Mouse (Mus musculus) hindbrain, postnatal 0 days (tissue): ENCODE data around the gene Rgl1. TPM values are rescaled to one million over a fixed set of nuclear protein-coding genes. Genes with fewer than 3 reads are reported as not detected.

Source experiments
- ATAC-seq: fragments of 200-750 bp; cut with Nextera tagmentation; 2 replicates; pipeline ENCODE4 v1.8.0; 2017; ENCODE audit warnings: mild to moderate bottlenecking, moderate TSS enrichment, moderate library complexity
- DNase-seq: peaks from one replicate; pipeline ENCODE4 v3.0.0-alpha.2; 2015; ENCODE audit warnings: low spot score
- H3K27ac ChIP-seq: fragments of 300-500 bp; sonication (generic); 2 replicates; pipeline ENCODE4 v1.5.1; 2014; ENCODE audit warnings: mild to moderate bottlenecking
- H3K27me3 ChIP-seq: fragments of 300-500 bp; sonication (generic); 2 replicates; pipeline ENCODE4 v1.6.1; 2014; ENCODE audit warnings: low read length, mixed read lengths; ENCODE audit not compliant: insufficient read depth
- H3K36me3 ChIP-seq: fragments of 300-500 bp; sonication (generic); 2 replicates; pipeline ENCODE4 v1.6.1; 2014; ENCODE audit warnings: low read length, mixed read lengths; ENCODE audit not compliant: insufficient read depth
- H3K4me1 ChIP-seq: fragments of 300-500 bp; sonication (generic); 2 replicates; pipeline ENCODE4 v1.6.1; 2014; ENCODE audit warnings: antibody characterized with exemption, low read length, mixed read lengths; ENCODE audit not compliant: insufficient read depth
- H3K4me2 ChIP-seq: fragments of 300-500 bp; sonication (generic); 2 replicates; pipeline ENCODE4 v1.6.1; 2014; ENCODE audit warnings: low read depth, mild to moderate bottlenecking, low read length, moderate library complexity, mixed read lengths
- H3K4me3 ChIP-seq: fragments of 300-500 bp; sonication (generic); 2 replicates; pipeline ENCODE4 v1.5.1; 2014; ENCODE audit warnings: low read length
- H3K9ac ChIP-seq: fragments of 300-500 bp; sonication (generic); replicated peaks from 2 replicates; pipeline ENCODE4 v1.6.1; 2014; ENCODE audit warnings: mild to moderate bottlenecking, low read length, moderate library complexity, mixed read lengths
- H3K9me3 ChIP-seq: fragments of 300-500 bp; sonication (generic); 2 replicates; pipeline ENCODE4 v1.6.1; 2016; ENCODE audit warnings: low read length, mixed read lengths
- CTCF ChIP-seq: IDR thresholded peaks from 2 replicates; pipeline ENCODE4 v1.5.1; 2016; ENCODE audit warnings: antibody characterized with exemption, control low read depth, low read depth
- WGBS: fragments of 180-500 bp; shearing (Covaris S2); extraction: QIAGEN DNeasy Blood & Tissue Kit; methylation state at CpG from one replicate; pipeline ENCODE4 v1.1.7; 2014; 5-methylcytosine and 5-hydroxymethylcytosine counted together
- polyA plus RNA-seq: library from polyadenylated mRNA; unstranded; fragments of >200 nt; fragmentation: Nextera tagmentation; extraction: Ambion mirVana; gene quantifications from 2 replicates; pipeline ENCODE4 v1.2.1, GENCODE M21; 2015
- total RNA-seq: library from RNA; depleted of rRNA; stranded (reverse); fragments of >200 nt; gene quantifications from 2 replicates; pipeline ENCODE4 v1.2.3, GENCODE M21; 2014

Rgl1 gene
- total and polyA plus RNA-seq, 2 experiments from 2014 or later, result 16.1 to 17.0 TPM

DNA sequence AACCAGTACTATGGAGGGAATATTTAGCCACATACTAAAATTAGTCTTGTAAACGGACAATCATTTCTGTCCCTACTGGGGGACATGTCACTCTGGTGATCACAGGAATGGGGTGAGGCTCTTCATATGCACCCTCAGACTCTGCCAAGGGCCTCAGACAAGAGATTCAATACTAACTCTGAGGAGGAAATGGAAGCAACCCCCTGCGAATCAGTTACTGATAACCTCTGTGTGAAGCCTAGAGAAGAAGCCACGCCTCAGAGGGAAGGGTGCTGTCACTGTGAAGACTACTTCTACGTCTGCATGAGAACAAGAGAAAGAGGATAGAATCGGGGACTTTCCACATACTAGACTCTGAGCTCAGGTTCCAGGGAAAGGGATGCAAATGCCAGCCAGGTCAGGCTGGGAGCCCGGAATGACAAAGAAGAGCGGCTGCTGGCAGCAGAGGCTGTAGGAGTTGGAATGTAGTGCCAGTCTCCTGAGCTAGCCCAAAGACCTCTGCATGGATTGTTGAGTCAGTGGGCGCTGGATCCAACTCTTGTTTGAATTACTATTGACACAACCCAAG, 29.6 kb upstream of the Rgl1 start:
- H3K4me3 ChIP-seq, result no peak overlapping the region

DNA sequence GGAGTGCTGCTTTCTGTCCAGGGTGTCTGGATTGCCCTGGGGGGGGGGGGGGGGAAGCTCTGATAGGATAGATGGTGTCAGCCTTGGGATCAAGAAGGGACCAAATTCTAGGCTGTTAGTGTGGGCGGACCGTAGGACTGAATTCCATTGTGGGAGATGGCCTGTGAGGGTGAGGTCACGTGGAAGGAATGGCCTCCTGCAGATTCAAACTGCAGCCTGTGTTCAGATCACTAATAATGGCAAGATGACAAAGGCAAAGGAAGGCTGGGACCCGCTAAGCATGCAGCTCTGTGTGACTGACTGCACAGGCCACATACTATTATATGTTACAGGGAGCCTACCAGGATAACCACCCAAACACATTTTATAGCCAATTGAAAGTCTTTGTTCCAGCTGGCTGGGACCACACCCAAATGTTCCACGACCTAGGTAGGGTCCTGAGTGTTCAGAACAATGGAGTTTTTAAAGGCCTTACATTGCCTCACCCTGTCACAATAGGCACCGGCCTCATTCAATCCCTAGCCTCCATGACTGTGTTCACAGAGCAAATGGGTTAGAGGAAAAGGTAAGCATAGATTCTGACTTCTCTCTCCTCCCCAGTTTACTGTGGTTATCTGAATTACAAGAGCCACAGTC, 27.5 kb upstream of the Rgl1 start:
- DNase-seq (no peak), ATAC-seq (no peak)
- peak overlapping the region; percentile 38; the same call in 1 of the 2 replicates for H3K27ac ChIP-seq
- no peak overlapping the region for H3K4me3 ChIP-seq
- H3K9ac ChIP-seq, result no peak overlapping the region
- no peaks in the 10 kb centered on the region for H3K9me3 ChIP-seq
- 32% methylated on average over 6 of the region's 6 CpGs for WGBS
- H3K27me3 ChIP-seq, result no peaks in the 10 kb centered on the region
- no peaks in the 10 kb centered on the region for H3K36me3 ChIP-seq
- no peak overlapping the region for H3K4me2 ChIP-seq
- TF ChIP-seq CTCF, result no peak
- H3K4me1 ChIP-seq, result no peaks in the 10 kb centered on the region

More for the DNA sequence above, 29.6 kb upstream of the Rgl1 start:
- Histone ChIP-seq H3K27ac (no peak overlapping the region), H3K36me3 (no peaks in the 10 kb centered on the region), H3K4me1 (no peaks in the 10 kb centered on the region), H3K9me3 (no peaks in the 10 kb centered on the region), H3K9ac (no peak overlapping the region), H3K27me3 (no peaks in the 10 kb centered on the region), H3K4me2 (no peak overlapping the region)
- ATAC-seq (no peak), DNase-seq (no peak)
- 66% methylated on average over 8 of the region's 8 CpGs for WGBS
- no peak for TF ChIP-seq CTCF

DNA sequence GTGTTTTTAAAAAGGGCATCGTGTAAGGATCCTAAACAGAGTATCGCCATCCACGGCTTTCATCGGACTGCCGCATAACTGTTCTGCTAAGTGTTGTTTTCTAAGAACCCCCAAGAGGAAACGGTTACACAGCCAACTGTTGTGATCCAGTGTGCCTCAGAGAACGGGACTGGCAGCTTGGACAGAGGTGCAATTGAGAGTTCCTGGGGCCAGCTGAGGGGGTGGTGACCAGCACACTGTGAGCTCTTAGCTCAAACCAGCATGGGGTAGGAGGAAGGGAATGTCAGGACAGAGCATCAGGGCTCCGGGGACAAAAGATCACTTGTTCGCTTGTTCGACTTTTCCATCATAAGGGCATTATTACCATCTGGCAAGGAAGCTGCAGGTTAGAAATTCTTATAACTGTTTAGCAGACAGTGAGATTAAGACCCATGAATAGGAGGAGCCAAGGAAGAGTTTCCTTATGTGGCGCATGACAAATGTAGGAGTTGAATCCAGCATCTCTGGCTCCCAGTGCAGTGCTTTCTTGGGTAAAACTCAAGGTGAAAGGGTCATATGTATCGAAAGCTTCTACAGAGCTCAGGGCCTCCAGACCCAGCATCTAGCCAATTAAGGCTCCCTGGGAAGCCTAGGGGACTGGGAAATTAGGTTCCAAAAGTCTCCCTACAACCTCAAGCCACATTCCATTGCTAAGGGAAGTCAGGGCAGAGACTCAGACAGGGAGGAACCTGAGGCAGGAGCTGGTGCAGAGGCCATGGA, 26.8 kb upstream of the Rgl1 start:
- WGBS, result 15% methylated on average over 12 of the region's 12 CpGs
- no peaks in the 10 kb centered on the region for H3K27me3 ChIP-seq
- H3K4me1 ChIP-seq, result no peaks in the 10 kb centered on the region
- DNase-seq (peak; percentile 59), ATAC-seq (peak; percentile 83)
- no peak overlapping the region for H3K4me3 ChIP-seq
- peak overlapping the region; percentile 38; the same call in 1 of the 2 replicates for H3K27ac ChIP-seq
- no peak for TF ChIP-seq CTCF
- no peak overlapping the region for H3K9ac ChIP-seq
- no peak overlapping the region for H3K4me2 ChIP-seq
- H3K36me3 ChIP-seq, result no peaks in the 10 kb centered on the region
- H3K9me3 ChIP-seq, result no peaks in the 10 kb centered on the region

DNA sequence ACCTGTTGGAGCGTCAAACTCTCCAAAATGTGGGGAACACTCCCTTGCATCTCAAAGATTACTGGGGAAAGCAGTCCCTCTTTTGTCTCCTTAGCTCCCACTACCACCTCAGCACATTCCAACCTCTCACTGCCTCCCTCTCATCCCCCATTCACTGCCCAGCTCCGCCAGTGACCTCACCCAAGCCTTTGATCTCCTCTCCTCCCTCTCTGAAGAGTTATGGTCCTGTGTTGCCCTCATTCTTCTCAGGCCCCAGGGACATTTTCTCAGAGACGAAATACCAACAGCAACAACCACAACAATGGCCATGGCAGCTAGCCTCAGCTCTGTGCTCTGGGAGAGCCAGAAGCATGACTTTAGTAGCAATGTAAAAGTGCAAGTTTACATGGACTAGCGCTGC, 25.1 kb upstream of the Rgl1 start:
- ATAC-seq, result no peak
- 40% methylated on average over 4 of the region's 4 CpGs for WGBS
- H3K27me3 ChIP-seq, result no peaks in the 10 kb centered on the region
- no peaks in the 10 kb centered on the region for H3K4me1 ChIP-seq
- H3K4me2 ChIP-seq, result no peak overlapping the region
- H3K27ac ChIP-seq, result no peak overlapping the region
- H3K9me3 ChIP-seq, result no peaks in the 10 kb centered on the region
- H3K4me3 ChIP-seq, result no peak overlapping the region
- no peak for TF ChIP-seq CTCF
- H3K9ac ChIP-seq, result no peak overlapping the region
- DNase-seq, result no peak
- no peaks in the 10 kb centered on the region for H3K36me3 ChIP-seq

DNA sequence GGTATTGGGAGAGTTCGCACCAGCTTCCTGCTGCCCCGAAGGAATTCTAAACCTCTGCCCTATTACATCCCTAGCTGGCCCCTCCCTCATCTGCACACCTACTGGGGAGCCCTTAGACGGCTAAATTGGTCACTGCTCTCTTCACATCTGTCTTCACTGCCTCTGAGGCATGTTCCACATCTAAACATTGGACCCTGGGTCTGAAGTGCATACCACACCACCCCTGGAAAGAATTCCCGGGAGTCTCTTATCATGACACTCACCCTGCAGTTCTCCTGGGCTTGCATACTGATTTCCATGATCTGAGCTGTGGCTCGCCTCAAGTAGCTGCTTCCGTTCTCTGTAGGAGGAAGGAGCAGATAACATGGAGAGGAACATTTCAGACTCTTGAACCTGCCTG, 24.7 kb upstream of the Rgl1 start:
- no peaks in the 10 kb centered on the region for H3K9me3 ChIP-seq
- TF ChIP-seq CTCF, result no peak
- no peak overlapping the region for H3K4me3 ChIP-seq
- no peak overlapping the region for H3K4me2 ChIP-seq
- no peaks in the 10 kb centered on the region for H3K27me3 ChIP-seq
- ATAC-seq, result no peak
- no peak for DNase-seq
- 25% methylated on average over 6 of the region's 6 CpGs for WGBS
- no peaks in the 10 kb centered on the region for H3K4me1 ChIP-seq
- H3K36me3 ChIP-seq, result no peaks in the 10 kb centered on the region
- no peak overlapping the region for H3K27ac ChIP-seq
- H3K9ac ChIP-seq, result no peak overlapping the region

DNA sequence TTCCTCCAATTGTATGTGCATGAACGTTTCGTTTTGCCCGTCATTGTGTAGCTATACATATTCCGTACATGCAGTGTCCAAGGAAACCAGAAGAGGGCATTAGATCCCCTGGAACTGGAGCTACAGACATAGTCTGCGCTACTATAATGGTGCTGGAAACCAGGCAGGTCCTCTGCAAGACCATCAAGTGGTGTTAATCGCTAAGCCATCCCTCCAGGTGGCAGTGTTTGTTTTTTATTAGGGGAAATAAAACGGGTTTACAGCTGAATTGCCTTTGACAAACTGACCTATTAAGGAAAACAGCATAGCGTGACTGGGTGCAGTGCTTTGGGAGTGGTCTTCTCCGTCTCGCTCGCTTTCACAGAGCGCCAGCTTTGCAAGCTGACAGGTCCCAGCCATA, 24.1 kb upstream of the Rgl1 start:
- peak; percentile 68 for ATAC-seq
- Histone ChIP-seq H3K4me3 (no peak overlapping the region), H3K36me3 (no peaks in the 10 kb centered on the region), H3K9me3 (no peaks in the 10 kb centered on the region), H3K27ac (no peak overlapping the region), H3K27me3 (no peaks in the 10 kb centered on the region), H3K4me2 (no peak overlapping the region), H3K4me1 (no peaks in the 10 kb centered on the region), H3K9ac (no peak overlapping the region)
- WGBS, result 28% methylated on average over 12 of the region's 12 CpGs
- peak; percentile 68 for DNase-seq
- TF ChIP-seq CTCF, result peak; percentile 67

DNA sequence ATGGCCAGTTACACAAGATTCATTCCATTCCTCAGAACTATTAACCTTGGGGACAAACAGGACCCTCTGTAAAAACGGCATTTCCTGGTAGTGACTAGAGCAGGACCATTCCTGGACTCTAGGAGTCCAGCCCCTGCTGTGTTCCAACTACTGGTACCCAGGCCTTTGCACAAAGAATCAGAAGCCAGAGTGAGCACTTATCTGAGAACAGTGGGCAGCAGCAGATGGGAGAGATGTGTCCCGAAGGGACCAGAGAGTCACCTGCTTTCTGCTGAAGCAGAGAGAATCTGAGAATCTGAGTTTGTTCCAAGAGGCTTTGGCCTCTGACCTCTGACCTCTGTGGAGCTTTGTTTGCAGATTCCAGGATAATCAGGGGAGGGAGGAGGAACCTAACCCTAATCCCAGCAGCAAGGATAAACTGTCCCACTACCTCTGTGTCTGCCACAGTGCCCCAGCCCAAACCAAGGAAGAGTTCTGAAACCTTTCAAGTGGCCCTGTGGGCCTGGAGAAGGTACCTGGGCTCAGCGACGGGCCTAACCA, 22.0 kb upstream of the Rgl1 start:
- no peaks in the 10 kb centered on the region for H3K4me1 ChIP-seq
- no peaks in the 10 kb centered on the region for H3K27me3 ChIP-seq
- H3K9ac ChIP-seq, result no peak overlapping the region
- no peak overlapping the region for H3K27ac ChIP-seq
- ATAC-seq, result no peak
- TF ChIP-seq CTCF, result no peak
- H3K9me3 ChIP-seq, result no peaks in the 10 kb centered on the region
- H3K4me2 ChIP-seq, result no peak overlapping the region
- no peaks in the 10 kb centered on the region for H3K36me3 ChIP-seq
- WGBS, result 50% methylated on average over 4 of the region's 4 CpGs
- H3K4me3 ChIP-seq, result no peak overlapping the region
- no peak for DNase-seq
